Mouse (Mus musculus): ENCODE results near the gene Prss57. TPM values are rescaled to one million over a fixed set of nuclear protein-coding genes. Genes with fewer than 3 reads are reported as not detected.

Gene Prss57
- total and polyA plus RNA-seq, 3 experiments: 0.05 TPM; not detected in 2

GRCm38 (mm10) chr10:79832026-79832785 lies 41.4 kb upstream of the Prss57 start:
- Histone ChIP-seq H3K9me3 (replicated peaks) (0 out of 2 replicates have a peak, but pooled peaks cover 2% of the 10 kb centered on the region), H3K36me3 (replicated peaks) (no peaks in the 10 kb centered on the region), H3K4me1 (ENCODE audit: insufficient read depth, low read depth, low read length) (0 out of 2 replicates have a peak, but pooled peaks cover 3% of the 10 kb centered on the region), H3K27me3 (ENCODE audit: insufficient read depth, low read length) (peaks cover 49% of the 10 kb centered on the region), H3K4me3 (ENCODE audit: low read depth, low read length) (no peak overlapping the region)
- TF ChIP-seq GATA2 (IDR thresholded peaks at IDR 0.05; ENCODE audit: borderline replicate concordance, low read depth, low read length) (no peak), POLR2AphosphoS5 (IDR thresholded peaks at IDR 0.05; ENCODE audit: insufficient replicate concordance, low read depth, low read length) (no peak), CTCF (IDR thresholded peaks at IDR 0.05; ENCODE audit: low read depth, low read length) (no peak), TAL1 (conservative IDR thresholded peaks at IDR 0.05; ENCODE audit: low read depth, low read length) (no peak), GATA1 (IDR thresholded peaks at IDR 0.05; ENCODE audit: borderline replicate concordance, low read length) (no peak)
- no peak for DNase-seq (ENCODE audit: low spot score)
- no peak for ATAC-seq (ENCODE audit: extremely low read depth, insufficient number of reproducible peaks, low FRiP score, poor library complexity, severe bottlenecking)

- TF ChIP-seq GATA2 (IDR thresholded peaks at IDR 0.05; ENCODE audit: borderline replicate concordance, low read depth, low read length): no peak
- no peak for TF ChIP-seq POLR2AphosphoS5 (IDR thresholded peaks at IDR 0.05; ENCODE audit: insufficient replicate concordance, low read depth, low read length)
- no peak for TF ChIP-seq GATA1 (IDR thresholded peaks at IDR 0.05; ENCODE audit: borderline replicate concordance, low read length)
- no peak for TF ChIP-seq CTCF (IDR thresholded peaks at IDR 0.05; ENCODE audit: low read depth, low read length)
- TF ChIP-seq TAL1 (conservative IDR thresholded peaks at IDR 0.05; ENCODE audit: low read depth, low read length): no peak
- H3K4me1 ChIP-seq (ENCODE audit: insufficient read depth, low read depth, low read length): 0 out of 2 replicates have a peak, but pooled peaks cover 3% of the 10 kb centered on the region
- no peak for DNase-seq (ENCODE audit: low spot score)
- ATAC-seq (ENCODE audit: extremely low read depth, insufficient number of reproducible peaks, low FRiP score, poor library complexity, severe bottlenecking): no peak
- H3K4me3 ChIP-seq (ENCODE audit: low read depth, low read length): no peak overlapping the region
- no peaks in the 10 kb centered on the region for H3K36me3 ChIP-seq (replicated peaks)
- H3K9me3 ChIP-seq (replicated peaks): no peaks in the 10 kb centered on the region
- peaks cover 54% of the 10 kb centered on the region for H3K27me3 ChIP-seq (ENCODE audit: insufficient read depth, low read length)
These were observed 40.8 kb upstream of the Prss57 start for GRCm38 (mm10) chr10:79831583-79831982.

GRCm38 (mm10) chr10:79824413-79824812 lies 33.7 kb upstream of the Prss57 start:
- H3K9me3 ChIP-seq (replicated peaks): no peaks in the 10 kb centered on the region
- no peak for ATAC-seq (ENCODE audit: extremely low read depth, insufficient number of reproducible peaks, low FRiP score, poor library complexity, severe bottlenecking)
- TF ChIP-seq TAL1 (conservative IDR thresholded peaks at IDR 0.05; ENCODE audit: low read depth, low read length): no peak
- no peak for TF ChIP-seq GATA1 (IDR thresholded peaks at IDR 0.05; ENCODE audit: borderline replicate concordance, low read length)
- TF ChIP-seq GATA2 (IDR thresholded peaks at IDR 0.05; ENCODE audit: borderline replicate concordance, low read depth, low read length): no peak
- TF ChIP-seq POLR2AphosphoS5 (IDR thresholded peaks at IDR 0.05; ENCODE audit: insufficient replicate concordance, low read depth, low read length): no peak
- no peak for TF ChIP-seq CTCF (IDR thresholded peaks at IDR 0.05; ENCODE audit: low read depth, low read length)
- H3K4me3 ChIP-seq (ENCODE audit: low read depth, low read length): no peak overlapping the region
- peaks cover 15% of the 10 kb centered on the region for H3K4me1 ChIP-seq (ENCODE audit: insufficient read depth, low read depth, low read length)
- no peak for DNase-seq (ENCODE audit: low spot score)
- H3K27me3 ChIP-seq (ENCODE audit: insufficient read depth, low read length): peaks cover 84% of the 10 kb centered on the region
- no peaks in the 10 kb centered on the region for H3K36me3 ChIP-seq (replicated peaks)

GRCm38 (mm10) chr10:79823011-79823410 lies 32.2 kb upstream of the Prss57 start:
- Histone ChIP-seq H3K4me1 (ENCODE audit: insufficient read depth, low read depth, low read length) (peaks cover 18% of the 10 kb centered on the region), H3K27me3 (ENCODE audit: insufficient read depth, low read length) (peaks cover 85% of the 10 kb centered on the region), H3K9me3 (replicated peaks) (no peaks in the 10 kb centered on the region), H3K36me3 (replicated peaks) (no peaks in the 10 kb centered on the region), H3K4me3 (ENCODE audit: low read depth, low read length) (no peak overlapping the region)
- no peak for DNase-seq (ENCODE audit: low spot score)
- no peak for TF ChIP-seq GATA2 (IDR thresholded peaks at IDR 0.05; ENCODE audit: borderline replicate concordance, low read depth, low read length)
- TF ChIP-seq POLR2AphosphoS5 (IDR thresholded peaks at IDR 0.05; ENCODE audit: insufficient replicate concordance, low read depth, low read length): no peak
- TF ChIP-seq CTCF (IDR thresholded peaks at IDR 0.05; ENCODE audit: low read depth, low read length): no peak
- TF ChIP-seq GATA1 (IDR thresholded peaks at IDR 0.05; ENCODE audit: borderline replicate concordance, low read length): no peak
- TF ChIP-seq TAL1 (conservative IDR thresholded peaks at IDR 0.05; ENCODE audit: low read depth, low read length): no peak
- ATAC-seq (ENCODE audit: extremely low read depth, insufficient number of reproducible peaks, low FRiP score, poor library complexity, severe bottlenecking): no peak

GRCm38 (mm10) chr10:79822372-79822771 lies 31.6 kb upstream of the Prss57 start:
- peaks cover 81% of the 10 kb centered on the region for H3K27me3 ChIP-seq (ENCODE audit: insufficient read depth, low read length)

GRCm38 (mm10) chr10:79821731-79822130 lies 31.0 kb upstream of the Prss57 start:
- TF ChIP-seq CTCF (IDR thresholded peaks at IDR 0.05; ENCODE audit: low read depth, low read length) (no peak), GATA1 (IDR thresholded peaks at IDR 0.05; ENCODE audit: borderline replicate concordance, low read length) (no peak), GATA2 (IDR thresholded peaks at IDR 0.05; ENCODE audit: borderline replicate concordance, low read depth, low read length) (no peak), TAL1 (conservative IDR thresholded peaks at IDR 0.05; ENCODE audit: low read depth, low read length) (no peak), POLR2AphosphoS5 (IDR thresholded peaks at IDR 0.05; ENCODE audit: insufficient replicate concordance, low read depth, low read length) (no peak)
- Histone ChIP-seq H3K4me3 (ENCODE audit: low read depth, low read length) (no peak overlapping the region), H3K4me1 (ENCODE audit: insufficient read depth, low read depth, low read length) (peaks cover 18% of the 10 kb centered on the region), H3K9me3 (replicated peaks) (no peaks in the 10 kb centered on the region), H3K36me3 (replicated peaks) (no peaks in the 10 kb centered on the region), H3K27me3 (ENCODE audit: insufficient read depth, low read length) (peaks cover 77% of the 10 kb centered on the region)
- ATAC-seq (ENCODE audit: extremely low read depth, insufficient number of reproducible peaks, low FRiP score, poor library complexity, severe bottlenecking): no peak
- DNase-seq (ENCODE audit: low spot score): no peak

More at GRCm38 (mm10) chr10:79822372-79822771, 31.6 kb upstream of the Prss57 start:
- Histone ChIP-seq H3K36me3 (replicated peaks) (no peaks in the 10 kb centered on the region), H3K4me1 (ENCODE audit: insufficient read depth, low read depth, low read length) (peaks cover 18% of the 10 kb centered on the region), H3K9me3 (replicated peaks) (no peaks in the 10 kb centered on the region), H3K4me3 (ENCODE audit: low read depth, low read length) (no peak overlapping the region)
- TF ChIP-seq POLR2AphosphoS5 (IDR thresholded peaks at IDR 0.05; ENCODE audit: insufficient replicate concordance, low read depth, low read length): no peak
- TF ChIP-seq TAL1 (conservative IDR thresholded peaks at IDR 0.05; ENCODE audit: low read depth, low read length): no peak
- TF ChIP-seq CTCF (IDR thresholded peaks at IDR 0.05; ENCODE audit: low read depth, low read length): no peak
- TF ChIP-seq GATA1 (IDR thresholded peaks at IDR 0.05; ENCODE audit: borderline replicate concordance, low read length): no peak
- no peak for TF ChIP-seq GATA2 (IDR thresholded peaks at IDR 0.05; ENCODE audit: borderline replicate concordance, low read depth, low read length)
- DNase-seq (ENCODE audit: low spot score) (no peak), ATAC-seq (ENCODE audit: extremely low read depth, insufficient number of reproducible peaks, low FRiP score, poor library complexity, severe bottlenecking) (no peak)

Measured in G1E (cell line).